Mouse (Mus musculus) skeletal muscle tissue, postnatal 0 days (tissue): Measurements from ENCODE around the gene Ccdc169. TPM values are rescaled to one million over a fixed set of nuclear protein-coding genes. Genes with fewer than 3 reads are reported as not detected.

Experiments
- microRNA-seq, 2 experiments: library from miRNA; unstranded; fragments of <30 nt; microRNA quantifications; one replicate each; pipeline ENCODE4; 2016
- polyA plus RNA-seq: library from polyadenylated mRNA; unstranded; fragments of >200 nt; fragmentation: Nextera tagmentation; extraction: Ambion mirVana; gene quantifications from 2 replicates; pipeline ENCODE4 v1.2.1, GENCODE M21; 2015

Ccdc169 gene
- 0.09 TPM in 1 of 2 replicates, not detected in the other for polyA plus RNA-seq

GRCm38 (mm10) chr3:55137039-55137438 lies at the start of gene Ccdc169:
Gene Ccdc169, plus strand, starts transcription at chr3:55137339.

DNA sequence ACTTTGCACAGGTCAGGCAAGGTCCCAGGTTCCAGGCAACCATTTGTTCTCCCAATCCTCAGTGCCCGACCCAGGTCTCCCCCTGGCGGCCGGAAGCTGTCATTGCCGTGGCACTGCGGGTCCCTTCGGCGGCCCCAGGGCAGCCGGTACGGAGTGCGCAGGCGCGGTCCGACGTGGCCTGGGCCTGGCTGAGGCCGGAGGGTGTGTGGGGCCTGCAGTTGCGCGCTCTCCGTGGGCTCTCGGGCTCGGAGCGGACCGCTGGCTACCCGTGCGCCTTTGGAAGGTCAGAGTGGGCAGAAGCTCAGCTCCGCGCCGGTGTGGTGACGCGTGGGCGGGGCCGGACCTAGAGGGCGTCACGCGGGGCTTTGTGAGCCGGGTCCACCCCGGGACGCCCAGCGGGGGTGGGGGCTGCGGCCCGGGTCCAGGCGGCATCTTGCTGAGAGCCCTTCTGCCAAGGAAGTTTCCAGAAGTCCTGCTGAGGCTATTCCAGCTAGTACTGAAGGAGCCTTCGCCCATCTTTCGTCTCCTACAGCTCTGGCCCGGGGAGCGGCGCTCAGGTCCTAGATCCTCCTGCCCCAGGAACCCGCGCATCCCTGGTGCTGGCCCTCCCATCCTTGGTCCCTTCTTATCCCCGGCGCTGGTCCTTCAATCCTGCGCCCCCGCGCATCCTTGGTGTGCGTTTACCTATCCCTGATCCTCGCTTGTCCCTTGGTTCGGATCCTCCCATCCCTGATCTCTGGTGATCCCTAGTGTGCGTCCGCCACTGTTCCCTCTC lies 25.0 kb upstream of the Ccdc169 start, which contains the start of gene Spg20:
Spg20 (plus strand) TSS at position 174 of the 775 bp plus-strand sequence.

GRCm38 (mm10) chr3:55181766-55182165 lies 44.6 kb downstream of the Ccdc169 start, which contains the start of gene Sohlh2:
Gene Sohlh2, plus strand, starts transcription at chr3:55182028.

Small RNAs within 50 kb of the gene (microRNA-seq; reads per million reads assigned to microRNA genes)
- gene Gm22029: 0 reads per million in 2 experiments

Other genes with a start within 250 kb of the Ccdc169 start
- not detected in 2 replicates for gene Sertm1, start 221.5 kb upstream of the Ccdc169 start, polyA plus RNA-seq
- gene Ccna1, start 81.8 kb upstream of the Ccdc169 start, polyA plus RNA-seq: 0.36 and 0.55 TPM in 2 replicates
- gene Spg20, start 25.2 kb upstream of the Ccdc169 start, polyA plus RNA-seq: 40.0 and 41.5 TPM in 2 replicates
- 2.2 and 2.7 TPM in 2 replicates for gene Sohlh2, start 44.7 kb downstream of the Ccdc169 start, polyA plus RNA-seq
- 52.0 and 66.4 TPM in 2 replicates for gene Dclk1, start 105.0 kb downstream of the Ccdc169 start, polyA plus RNA-seq